Mouse (Mus musculus): ENCODE data around the gene Agap2.

The Agap2 gene

GRCm38 (mm10) chr10:127076082-127076481 is 998 bp downstream of the Agap2 start:
- no peak for DNase-seq (ENCODE audit: low read depth, low spot score)

- DNase-seq (ENCODE audit: low read depth, low spot score): no peak
Measured at GRCm38 (mm10) chr10:127077515-127077914, 2.4 kb downstream of the Agap2 start.

- DNase-seq (ENCODE audit: low read depth, low spot score): no peak
Measured at GRCm38 (mm10) chr10:127078001-127078676, 3.1 kb downstream of the Agap2 start.

- DNase-seq (ENCODE audit: low read depth, low spot score): no peak
Measured at GRCm38 (mm10) chr10:127078677-127079575, 3.8 kb downstream of the Agap2 start.

GRCm38 (mm10) chr10:127079665-127080391 is 4.7 kb downstream of the Agap2 start:
- DNase-seq (ENCODE audit: low read depth, low spot score): no peak

GRCm38 (mm10) chr10:127080901-127081780 is 6.1 kb downstream of the Agap2 start:
- DNase-seq (ENCODE audit: low read depth, low spot score): no peak

GRCm38 (mm10) chr10:127081996-127082620 is 7.0 kb downstream of the Agap2 start:
- DNase-seq (ENCODE audit: low read depth, low spot score): no peak

- no peak for DNase-seq (ENCODE audit: low read depth, low spot score)
Measured at GRCm38 (mm10) chr10:127083292-127083914, 8.3 kb downstream of the Agap2 start.

GRCm38 (mm10) chr10:127083915-127084306 is 8.8 kb downstream of the Agap2 start:
- no peak for DNase-seq (ENCODE audit: low read depth, low spot score)

GRCm38 (mm10) chr10:127085052-127085451 is 10.0 kb downstream of the Agap2 start:
- DNase-seq (ENCODE audit: low read depth, low spot score): no peak

GRCm38 (mm10) chr10:127085633-127086032 is 10.5 kb downstream of the Agap2 start:
- DNase-seq (ENCODE audit: low read depth, low spot score): no peak

GRCm38 (mm10) chr10:127090560-127091411 is 15.7 kb downstream of the Agap2 start:
- DNase-seq (ENCODE audit: low read depth, low spot score): no peak

- no peak for DNase-seq (ENCODE audit: low read depth, low spot score)
Measured at GRCm38 (mm10) chr10:127091507-127092396, 16.7 kb downstream of the Agap2 start.

GRCm38 (mm10) chr10:127092742-127093141 is 17.7 kb downstream of the Agap2 start:
- no peak for DNase-seq (ENCODE audit: low read depth, low spot score)

- no peak for DNase-seq (ENCODE audit: low read depth, low spot score)
Measured at GRCm38 (mm10) chr10:127094382-127094802, 19.3 kb downstream of the Agap2 start.

GRCm38 (mm10) chr10:127098514-127098913 is 23.4 kb downstream of the Agap2 start:
- no peak for DNase-seq (ENCODE audit: low read depth, low spot score)

- no peak for DNase-seq (ENCODE audit: low read depth, low spot score)
Measured at GRCm38 (mm10) chr10:127099191-127099590, 24.1 kb downstream of the Agap2 start.

GRCm38 (mm10) chr10:127099868-127100267 is 24.8 kb downstream of the Agap2 start:
- no peak for DNase-seq (ENCODE audit: low read depth, low spot score)

All from retina, postnatal 7 days (tissue).